Mouse (Mus musculus) cerebellum, adult 9-10 months (tissue): ENCODE results near the gene Zfp40.
"Not testable (repeated sequence)": the region's sequence is repeated elsewhere in the genome, so short reads cannot be mapped to it uniquely, and the experiment has no call there.

ENCODE experiments used
- DNase-seq: peaks from one replicate; pipeline ENCODE4 v3.0.0; 2022

Gene Zfp40

GRCm38 (mm10) chr17:23192453-23193379 is at the start of gene Zfp40:
Gene Zfp40, minus strand, starts transcription at chr17:23193252.
- DNase-seq = peak; percentile 91

DNA sequence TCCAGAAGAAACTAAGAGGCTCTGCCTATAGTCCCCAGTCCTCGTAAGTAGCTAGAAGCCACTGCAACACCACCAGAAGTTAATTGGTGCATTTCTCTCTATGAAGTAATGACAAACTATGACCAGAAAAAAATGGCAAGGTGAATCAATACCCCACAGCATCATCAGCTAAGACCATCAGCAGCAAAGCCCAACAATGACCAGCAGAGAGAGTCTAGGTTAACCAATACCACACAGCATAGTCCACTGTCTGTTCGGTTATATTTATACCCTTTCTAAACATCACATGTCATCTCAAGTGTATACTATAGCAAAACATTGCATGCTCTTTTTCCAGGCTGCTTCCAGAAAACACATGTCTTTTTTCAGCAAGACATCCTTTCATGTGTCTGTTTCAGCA is 25.3 kb upstream of the Zfp40 start:
- no peak for DNase-seq

- not testable (repeated sequence) for DNase-seq
Measured at GRCm38 (mm10) chr17:23199856-23200255, 6.8 kb upstream of the Zfp40 start.

DNA sequence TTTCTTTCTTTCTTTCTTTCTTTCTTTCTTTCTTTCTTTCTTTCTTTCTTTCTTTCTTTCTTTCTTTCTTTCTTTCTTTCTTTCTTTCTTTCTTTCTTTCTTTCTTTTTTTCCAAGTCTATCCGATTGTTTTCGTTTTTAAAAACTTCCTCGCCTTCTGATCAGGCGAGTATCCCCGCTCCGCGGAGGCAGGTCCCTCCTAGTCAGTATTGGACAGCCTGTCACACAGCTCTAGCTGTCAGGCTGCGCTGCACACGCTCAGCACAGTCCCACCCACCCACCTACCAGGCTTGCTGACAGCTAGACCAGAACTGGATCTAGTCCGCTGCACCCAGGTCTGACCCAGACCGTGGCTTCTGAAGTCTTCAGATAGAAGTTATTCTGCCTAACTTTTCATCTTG is 389 bp upstream of the Zfp40 start:
- DNase-seq = peak; percentile 35

DNA sequence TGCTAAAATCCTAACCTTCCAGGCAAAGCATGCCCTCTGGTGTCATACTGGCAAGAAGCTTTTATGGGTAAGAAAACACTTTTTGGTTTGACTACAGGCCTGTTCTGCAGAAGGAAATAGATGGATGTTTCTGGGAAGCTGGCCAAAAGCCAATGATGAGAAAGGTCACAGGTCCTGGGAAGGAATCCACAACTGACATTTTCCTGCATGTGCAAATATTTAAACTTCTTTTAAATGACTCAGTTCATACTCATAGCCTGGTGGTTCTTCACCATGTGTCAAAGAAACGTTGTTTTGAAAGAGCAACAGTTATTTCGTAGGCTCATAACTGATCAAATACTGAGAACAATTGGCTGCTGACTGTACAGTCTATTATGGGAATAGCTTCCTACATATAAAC is 5.4 kb downstream of the Zfp40 start:
- no peak for DNase-seq
